Mouse (Mus musculus) forebrain, embryonic 14.5 days (tissue): ENCODE measurements around the gene Cers6. TPM values are rescaled to one million over a fixed set of nuclear protein-coding genes. Genes with fewer than 3 reads are reported as not detected.

Source experiments
- ATAC-seq: fragments of 200-750 bp; cut with Nextera tagmentation; 2 replicates; pipeline ENCODE4 v1.8.0; 2017; ENCODE audit warnings: mild to moderate bottlenecking, moderate library complexity
- DNase-seq: peaks from one replicate; pipeline ENCODE4 v3.0.0-alpha.2; 2015; ENCODE audit warnings: low spot score
- H3K27ac ChIP-seq: fragments of 300-500 bp; sonication (generic); 2 replicates; pipeline ENCODE4 v1.5.1; 2014; ENCODE audit warnings: low read depth, mild to moderate bottlenecking, control low read depth, low read length, moderate library complexity
- H3K27me3 ChIP-seq: fragments of 300-500 bp; sonication (generic); replicated peaks from 2 replicates; pipeline ENCODE4 v1.6.1; 2014; ENCODE audit warnings: low read length, control low read depth, mixed read lengths; ENCODE audit not compliant: control insufficient read depth, insufficient read depth
- H3K36me3 ChIP-seq: fragments of 300-500 bp; sonication (generic); 2 replicates; pipeline ENCODE4 v1.6.1; 2014; ENCODE audit warnings: low read length, control low read depth; ENCODE audit not compliant: control insufficient read depth, insufficient read depth
- H3K4me1 ChIP-seq: fragments of 300-500 bp; sonication (generic); 2 replicates; pipeline ENCODE4 v1.6.1; 2014; ENCODE audit warnings: antibody characterized with exemption, low read length, control low read depth; ENCODE audit not compliant: control insufficient read depth, insufficient read depth
- H3K4me2 ChIP-seq: fragments of 300-500 bp; sonication (generic); 2 replicates; pipeline ENCODE4 v1.6.1; 2014; ENCODE audit warnings: mild to moderate bottlenecking, control low read depth, low read length
- H3K4me3 ChIP-seq: fragments of 300-500 bp; sonication (generic); 2 replicates; pipeline ENCODE4 v1.5.1; 2014; ENCODE audit warnings: low read depth, low read length, control low read depth
- H3K9ac ChIP-seq: fragments of 300-500 bp; sonication (generic); 2 replicates; pipeline ENCODE4 v1.6.1; 2014; ENCODE audit warnings: mild to moderate bottlenecking, low read length, control low read depth, moderate library complexity
- H3K9me3 ChIP-seq: fragments of 300-500 bp; sonication (generic); replicated peaks from 2 replicates; pipeline ENCODE4 v1.6.1; 2016; ENCODE audit warnings: low read length, control low read depth, mixed read lengths; ENCODE audit not compliant: control insufficient read depth
- WGBS: fragments of 180-500 bp; shearing (Covaris S2); extraction: QIAGEN DNeasy Blood & Tissue Kit; methylation state at CpG from one replicate; pipeline ENCODE4 v1.1.7; 2014; 5-methylcytosine and 5-hydroxymethylcytosine counted together
- polyA plus RNA-seq: library from polyadenylated mRNA; unstranded; fragments of >200 nt; fragmentation: Nextera tagmentation; extraction: Ambion mirVana; gene quantifications from 2 replicates; pipeline ENCODE4 v1.2.1, GENCODE M21; 2014

The Cers6 gene
- polyA plus RNA-seq, 1 experiment from 2014 or later, result 57.3 TPM

DNA sequence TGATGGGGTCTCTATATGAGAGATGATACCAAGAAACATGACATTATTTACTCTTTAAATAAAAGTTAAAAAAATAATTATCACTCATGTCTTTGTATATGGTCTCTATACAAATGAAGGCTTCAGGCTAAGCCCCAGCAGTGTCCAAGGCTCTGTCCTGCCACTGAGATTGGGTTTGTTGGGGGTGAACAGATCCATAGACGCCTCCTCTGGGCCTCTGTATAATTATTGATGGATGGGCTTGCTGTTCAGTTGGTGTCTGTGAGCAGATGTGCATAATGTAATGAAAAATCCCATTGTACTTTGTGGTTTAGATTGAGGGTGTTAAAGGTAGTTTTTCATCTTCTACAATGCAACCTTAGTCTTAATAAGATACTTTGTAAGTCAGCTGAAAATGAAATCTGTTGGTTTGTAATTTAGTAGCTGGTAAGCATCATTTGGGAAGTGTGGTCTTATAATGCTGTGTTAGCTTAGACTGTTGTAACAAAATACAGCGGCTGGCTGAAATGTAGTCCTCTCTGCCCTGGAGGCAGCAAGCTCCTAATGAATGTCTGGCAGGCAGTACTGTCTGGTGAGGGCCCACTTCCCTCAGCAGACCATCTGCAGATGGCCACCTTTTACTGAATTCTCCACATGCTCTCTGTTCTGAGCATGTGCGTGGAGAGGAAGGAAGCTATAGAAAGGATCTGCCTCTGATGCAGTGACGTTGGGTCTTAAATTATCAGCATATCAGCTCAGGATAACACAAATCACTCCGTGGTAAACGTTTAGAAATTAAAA is 181.3 kb downstream of the Cers6 start:
- 65% methylated on average over 6 of the region's 6 CpGs for WGBS
- DNase-seq, result peak; percentile 49
- ATAC-seq, result peak; percentile 72

DNA sequence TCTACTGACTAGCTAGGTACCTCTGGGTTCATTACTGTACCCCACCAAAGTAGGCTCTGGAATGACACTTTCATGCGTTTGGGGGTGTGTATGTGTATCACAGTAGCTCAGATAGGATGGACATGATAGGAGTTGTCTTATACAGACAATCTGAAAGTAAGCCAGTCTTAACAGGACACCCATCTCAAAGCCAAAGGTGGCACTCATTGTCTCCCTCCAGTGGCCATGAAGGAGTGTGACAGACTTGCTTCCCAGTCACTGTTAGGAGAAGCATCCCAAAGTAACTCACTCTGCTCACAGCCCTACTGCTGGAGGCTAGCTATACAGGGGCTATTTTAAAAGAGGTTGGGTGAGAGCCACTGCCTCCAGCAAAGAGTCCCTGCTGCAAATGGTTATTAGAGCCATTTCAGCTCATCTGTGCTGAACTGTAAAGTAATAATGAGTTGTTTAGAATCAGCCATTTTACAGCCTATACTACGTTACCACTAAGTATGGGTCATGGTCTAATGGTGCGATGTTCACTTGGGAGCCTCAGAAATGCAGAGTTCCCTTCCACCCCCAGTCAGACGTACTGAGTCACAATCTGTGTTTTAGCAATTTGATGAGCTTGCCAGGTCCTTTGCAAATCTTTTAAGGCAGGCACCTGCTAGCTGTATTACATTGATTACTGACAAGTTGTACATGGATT is 182.3 kb downstream of the Cers6 start:
- Histone ChIP-seq H3K4me1 (0 out of 2 replicates have a peak, but pooled peaks cover 2% of the 10 kb centered on the region), H3K4me2 (no peak overlapping the region), H3K36me3 (no peaks in the 10 kb centered on the region), H3K27ac (no peak overlapping the region), H3K4me3 (no peak overlapping the region), H3K27me3 (no peaks in the 10 kb centered on the region), H3K9ac (no peak overlapping the region), H3K9me3 (no peaks in the 10 kb centered on the region)
- DNase-seq (peak; percentile 70), ATAC-seq (peak; percentile 60)
- WGBS, result 78% methylated on average over 4 of the region's 4 CpGs

More for the DNA sequence above, 181.3 kb downstream of the Cers6 start:
- Histone ChIP-seq H3K36me3 (no peaks in the 10 kb centered on the region), H3K9me3 (no peaks in the 10 kb centered on the region), H3K4me3 (no peak overlapping the region), H3K4me2 (no peak overlapping the region), H3K27me3 (no peaks in the 10 kb centered on the region), H3K9ac (no peak overlapping the region), H3K4me1 (0 out of 2 replicates have a peak, but pooled peaks cover 2% of the 10 kb centered on the region), H3K27ac (no peak overlapping the region)

DNA sequence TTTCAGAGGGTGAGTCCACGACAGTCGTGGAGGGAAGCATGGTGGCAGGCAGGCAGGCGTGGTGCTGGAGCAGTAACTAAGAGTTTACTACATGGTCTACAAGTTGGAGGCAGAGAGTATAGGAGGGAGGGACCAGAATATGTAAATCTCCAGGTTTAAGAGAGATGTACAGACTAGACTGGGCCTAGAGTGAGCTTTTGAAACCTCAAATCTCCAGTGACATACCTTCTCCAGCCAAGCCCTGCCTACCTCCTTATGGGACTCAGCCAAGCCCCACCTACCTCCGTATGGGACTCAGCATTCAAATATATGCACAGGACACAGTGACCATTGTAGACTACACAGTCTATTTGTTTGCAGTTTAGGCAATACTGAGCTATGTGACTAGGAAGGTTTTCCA is 184.7 kb downstream of the Cers6 start:
- 71% methylated on average over 4 of the region's 4 CpGs for WGBS
- Histone ChIP-seq H3K4me2 (no peak overlapping the region), H3K4me3 (no peak overlapping the region), H3K9ac (no peak overlapping the region), H3K4me1 (0 out of 2 replicates have a peak, but pooled peaks cover 2% of the 10 kb centered on the region), H3K27ac (no peak overlapping the region), H3K9me3 (no peaks in the 10 kb centered on the region), H3K27me3 (no peaks in the 10 kb centered on the region), H3K36me3 (no peaks in the 10 kb centered on the region)
- DNase-seq, result no peak
- no peak for ATAC-seq

DNA sequence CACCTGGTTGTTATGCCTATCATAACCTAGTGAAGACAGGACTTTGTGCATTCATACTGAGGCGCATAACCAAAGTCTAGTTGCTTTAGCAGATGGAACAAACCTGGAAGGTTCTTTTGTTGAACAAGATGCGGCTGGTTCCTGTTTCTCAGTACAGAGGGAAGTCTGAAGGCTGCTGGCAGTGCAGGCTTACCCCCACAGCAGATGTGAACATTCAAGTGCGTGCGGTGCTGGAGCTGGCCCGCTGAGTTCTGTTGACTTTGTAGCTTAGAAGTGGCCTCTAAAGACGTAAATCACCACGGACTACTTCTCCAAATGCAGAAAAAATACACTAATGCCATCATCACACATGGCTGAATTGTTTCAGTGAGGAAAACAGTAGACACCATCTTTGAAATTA is 186.1 kb downstream of the Cers6 start:
- H3K4me2 ChIP-seq, result no peak overlapping the region
- no peak overlapping the region for H3K27ac ChIP-seq
- no peak overlapping the region for H3K9ac ChIP-seq
- no peak for DNase-seq
- H3K4me3 ChIP-seq, result no peak overlapping the region
- 92% methylated on average over 7 of the region's 7 CpGs for WGBS
- H3K36me3 ChIP-seq, result no peaks in the 10 kb centered on the region
- no peaks in the 10 kb centered on the region for H3K9me3 ChIP-seq
- ATAC-seq, result no peak
- 0 out of 2 replicates have a peak, but pooled peaks cover 1% of the 10 kb centered on the region for H3K4me1 ChIP-seq
- H3K27me3 ChIP-seq, result no peaks in the 10 kb centered on the region

DNA sequence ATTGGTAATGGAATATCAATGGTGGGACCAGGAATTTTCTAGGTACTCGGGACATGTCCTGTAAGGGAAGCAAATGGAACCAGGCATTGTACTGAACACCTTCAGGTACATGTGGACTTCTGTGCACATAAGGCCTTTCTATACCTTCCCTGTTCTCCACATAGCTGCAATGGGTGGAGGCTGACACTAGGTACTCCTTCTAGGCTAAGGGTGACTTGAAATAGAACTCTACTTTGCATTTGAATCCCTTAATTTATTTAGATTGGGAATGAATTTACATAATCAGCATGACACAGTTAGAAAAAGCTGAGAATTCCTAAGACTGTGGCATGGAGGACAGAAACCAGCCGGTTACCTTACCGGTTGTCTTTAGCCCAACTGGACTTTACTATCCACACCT is 186.6 kb downstream of the Cers6 start:
- DNase-seq (no peak), ATAC-seq (no peak)
- no peaks in the 10 kb centered on the region for H3K27me3 ChIP-seq
- no peaks in the 10 kb centered on the region for H3K36me3 ChIP-seq
- H3K4me1 ChIP-seq, result no peaks in the 10 kb centered on the region
- no peak overlapping the region for H3K9ac ChIP-seq
- no peak overlapping the region for H3K27ac ChIP-seq
- H3K4me2 ChIP-seq, result no peak overlapping the region
- no peak overlapping the region for H3K4me3 ChIP-seq
- H3K9me3 ChIP-seq, result no peaks in the 10 kb centered on the region
- WGBS, result 91% methylated on average over 3 of the region's 3 CpGs

DNA sequence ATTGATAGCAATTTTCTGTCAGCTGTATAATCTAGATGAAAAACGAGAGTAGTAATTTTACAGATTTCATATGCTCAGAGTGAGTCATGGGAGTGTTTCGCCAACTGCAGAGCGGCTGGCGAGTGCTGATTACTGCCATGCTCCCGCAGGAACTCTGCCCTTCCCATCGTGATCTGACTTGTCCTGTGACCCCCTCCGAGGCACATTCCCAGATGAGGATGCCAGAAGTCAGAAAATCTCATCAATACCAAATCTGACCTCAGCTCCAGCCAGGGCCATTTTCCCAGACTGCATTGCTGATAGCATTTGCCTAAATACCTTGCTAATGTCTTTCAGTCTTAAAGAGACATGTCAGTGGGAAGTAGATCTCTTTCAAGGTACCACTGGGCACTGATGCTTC is 187.9 kb downstream of the Cers6 start:
- Histone ChIP-seq H3K4me1 (peaks cover 1% of the 10 kb centered on the region; the same call in 1 of the 2 replicates), H3K4me2 (no peak overlapping the region), H3K9me3 (no peaks in the 10 kb centered on the region), H3K27ac (no peak overlapping the region), H3K9ac (no peak overlapping the region), H3K27me3 (no peaks in the 10 kb centered on the region), H3K36me3 (no peaks in the 10 kb centered on the region), H3K4me3 (no peak overlapping the region)
- DNase-seq (no peak), ATAC-seq (no peak)
- WGBS, result 71% methylated on average over 7 of the region's 7 CpGs

DNA sequence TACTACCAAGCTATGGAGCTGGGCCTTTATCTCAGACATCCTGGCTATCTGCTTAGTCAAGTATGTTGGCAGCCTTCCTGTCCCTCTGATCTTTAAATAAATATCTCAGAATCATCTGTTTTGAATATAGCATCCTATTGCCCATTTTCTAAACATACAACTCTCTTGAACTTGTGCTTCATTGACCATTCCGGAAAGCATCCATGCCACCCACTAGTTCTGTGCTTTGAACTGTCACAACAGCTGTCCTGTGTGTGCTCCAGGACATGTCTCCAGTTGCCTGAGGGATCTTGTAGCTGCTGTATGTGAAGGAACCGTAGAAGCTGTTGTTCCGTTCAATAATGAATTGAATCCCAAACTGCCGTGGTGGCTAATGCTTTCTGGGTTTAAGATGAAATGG is 188.9 kb downstream of the Cers6 start:
- Histone ChIP-seq H3K27ac (no peak overlapping the region), H3K4me3 (no peak overlapping the region), H3K27me3 (no peaks in the 10 kb centered on the region), H3K4me2 (no peak overlapping the region), H3K4me1 (peaks cover 3% of the 10 kb centered on the region; the same call in 1 of the 2 replicates), H3K36me3 (no peaks in the 10 kb centered on the region), H3K9ac (no peak overlapping the region), H3K9me3 (no peaks in the 10 kb centered on the region)
- DNase-seq (no peak), ATAC-seq (no peak)
- 79% methylated on average over 4 of the region's 4 CpGs for WGBS

DNA sequence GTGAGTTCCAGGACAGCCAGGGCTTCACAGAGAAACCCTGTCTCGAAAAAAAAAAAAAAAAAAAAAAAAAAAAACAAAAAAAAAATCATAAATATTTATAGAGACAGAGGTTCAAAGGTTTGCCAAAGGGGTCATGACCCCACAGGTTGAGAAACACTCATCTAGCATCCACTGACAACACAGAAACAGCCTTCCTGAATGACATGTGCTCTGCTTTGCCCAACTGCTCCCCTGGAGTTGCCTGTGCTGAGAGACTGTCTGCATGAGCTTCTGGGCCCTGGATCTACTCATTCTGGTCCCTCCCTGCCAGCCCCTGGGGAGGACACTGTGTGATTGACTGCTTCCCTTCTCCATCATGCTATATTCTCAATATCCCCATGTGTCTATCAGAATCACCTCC is 190.4 kb downstream of the Cers6 start:
- no peak for DNase-seq
- Histone ChIP-seq H3K27ac (no peak overlapping the region), H3K4me2 (no peak overlapping the region), H3K4me3 (no peak overlapping the region), H3K9ac (no peak overlapping the region), H3K27me3 (no peaks in the 10 kb centered on the region), H3K36me3 (no peaks in the 10 kb centered on the region), H3K9me3 (no peaks in the 10 kb centered on the region), H3K4me1 (peaks cover 3% of the 10 kb centered on the region; the same call in 1 of the 2 replicates)
- ATAC-seq, result no peak
- 100% methylated on average over 1 of the region's 1 CpGs for WGBS
